Mouse (Mus musculus): Measurements from ENCODE around the gene Rspo3.

Gene Rspo3

GRCm38 (mm10) chr10:29535546-29536260 is at the start of gene Rspo3:
Gene Rspo3 (minus strand): TSS chr10:29535867.
- DNase-seq (ENCODE audit: low read depth) = no peak

- no peak for DNase-seq (ENCODE audit: low read depth)
These were observed 46.3 kb upstream of the Rspo3 start for GRCm38 (mm10) chr10:29581940-29582339.

- DNase-seq (ENCODE audit: low read depth) = no peak
These were observed 45.8 kb upstream of the Rspo3 start for GRCm38 (mm10) chr10:29581476-29581875.

- no peak for DNase-seq (ENCODE audit: low read depth)
These were observed 20.3 kb upstream of the Rspo3 start for GRCm38 (mm10) chr10:29555983-29556382.

- no peak for DNase-seq (ENCODE audit: low read depth)
These were observed 18.7 kb upstream of the Rspo3 start for GRCm38 (mm10) chr10:29554365-29554764.

GRCm38 (mm10) chr10:29542982-29543381 is 7.3 kb upstream of the Rspo3 start:
- DNase-seq (ENCODE audit: low read depth) = no peak

- DNase-seq (ENCODE audit: low read depth) = no peak
These were observed 3.8 kb upstream of the Rspo3 start for GRCm38 (mm10) chr10:29539516-29539915.

- no peak for DNase-seq (ENCODE audit: low read depth)
These were observed 3.1 kb upstream of the Rspo3 start for GRCm38 (mm10) chr10:29538791-29539190.

- no peak for DNase-seq (ENCODE audit: low read depth)
These were observed 838 bp downstream of the Rspo3 start for GRCm38 (mm10) chr10:29534830-29535227.

- no peak for DNase-seq (ENCODE audit: low read depth)
These were observed 1.5 kb downstream of the Rspo3 start for GRCm38 (mm10) chr10:29533846-29534829.

- DNase-seq (ENCODE audit: low read depth) = peak; percentile 36
These were observed 2.6 kb downstream of the Rspo3 start for GRCm38 (mm10) chr10:29532821-29533715.

GRCm38 (mm10) chr10:29513563-29513962 is 22.1 kb downstream of the Rspo3 start:
- no peak for DNase-seq (ENCODE audit: low read depth)

- no peak for DNase-seq (ENCODE audit: low read depth)
These were observed 27.5 kb downstream of the Rspo3 start for GRCm38 (mm10) chr10:29508167-29508566.

GRCm38 (mm10) chr10:29497205-29497822 is 38.4 kb downstream of the Rspo3 start:
- no peak for DNase-seq (ENCODE audit: low read depth)

- DNase-seq (ENCODE audit: low read depth) = no peak
These were observed 41.7 kb downstream of the Rspo3 start for GRCm38 (mm10) chr10:29493996-29494395.

GRCm38 (mm10) chr10:29480945-29481344 is 54.7 kb downstream of the Rspo3 start:
- DNase-seq (ENCODE audit: low read depth) = no peak

- no peak for DNase-seq (ENCODE audit: low read depth)
These were observed 56.3 kb downstream of the Rspo3 start for GRCm38 (mm10) chr10:29479401-29479800.

GRCm38 (mm10) chr10:29470454-29470853 is 65.2 kb downstream of the Rspo3 start:
- no peak for DNase-seq (ENCODE audit: low read depth)

GRCm38 (mm10) chr10:29460100-29460499 is 75.6 kb downstream of the Rspo3 start:
- no peak for DNase-seq (ENCODE audit: low read depth)

GRCm38 (mm10) chr10:29459632-29460031 is 76.0 kb downstream of the Rspo3 start:
- DNase-seq (ENCODE audit: low read depth) = peak; percentile 3

GRCm38 (mm10) chr10:29445076-29445475 is 90.6 kb downstream of the Rspo3 start:
- DNase-seq (ENCODE audit: low read depth) = no peak

Measured in c-Kit-positive CD71-negative TER-119-negative erythroid progenitor cells, embryonic 14.5 days (primary cell).